Mouse (Mus musculus) thymus, adult 2 months (tissue): ENCODE results near the gene 6030468B19Rik. TPM values are rescaled to one million over a fixed set of nuclear protein-coding genes. Genes with fewer than 3 reads are reported as not detected.

Experiments
- DNase-seq: peaks from one replicate; pipeline ENCODE4 v3.0.0; 2021
- H3K27ac ChIP-seq: fragments of 200-500 bp; 2 replicates; pipeline ENCODE4 v1.5.1; 2012; ENCODE audit warnings: low read length, control low read depth; ENCODE audit not compliant: control insufficient read depth, insufficient read depth
- H3K27me3 ChIP-seq: fragments of 200-500 bp; 2 replicates; pipeline ENCODE4 v1.6.1; 2012; ENCODE audit warnings: mild to moderate bottlenecking, low read length, moderate library complexity, mixed read lengths; ENCODE audit not compliant: control insufficient read depth, insufficient read depth
- H3K36me3 ChIP-seq: fragments of 200-500 bp; 2 replicates; pipeline ENCODE4 v1.6.1; 2012; ENCODE audit warnings: mild to moderate bottlenecking, low read length, moderate library complexity; ENCODE audit not compliant: control insufficient read depth, insufficient read depth
- H3K4me1 ChIP-seq: fragments of 200-500 bp; replicated peaks from 2 replicates; pipeline ENCODE4 v1.6.1; 2012; ENCODE audit warnings: low read length; ENCODE audit not compliant: control insufficient read depth, insufficient read depth
- H3K4me3 ChIP-seq: fragments of 200-500 bp; 2 replicates; pipeline ENCODE4 v1.5.1; 2012; ENCODE audit warnings: mild to moderate bottlenecking, low read length, control low read depth, moderate library complexity; ENCODE audit not compliant: control insufficient read depth, insufficient read depth
- CTCF ChIP-seq: fragments of 200-500 bp; IDR thresholded peaks from 2 replicates; pipeline ENCODE4 v1.5.1; 2012; ENCODE audit warnings: mild to moderate bottlenecking, control low read depth, low read length, moderate library complexity, borderline replicate concordance; ENCODE audit not compliant: control insufficient read depth, poor library complexity, insufficient read depth; ENCODE audit errors: extremely low read depth
- POLR2A ChIP-seq: fragments of 200-500 bp; IDR thresholded peaks from 2 replicates; pipeline ENCODE4 v1.6.1; 2012; ENCODE audit warnings: mild to moderate bottlenecking, low read length, control low read depth, moderate library complexity; ENCODE audit not compliant: control insufficient read depth, poor library complexity, insufficient read depth; ENCODE audit errors: extremely low read depth
- WGBS: fragments of 180-500 bp; shearing (Covaris S2); methylation state at CpG from one replicate; pipeline ENCODE4 v1.1.7; 2018; 5-methylcytosine and 5-hydroxymethylcytosine counted together
- polyA plus RNA-seq: library from polyadenylated mRNA; depleted of rRNA; stranded (reverse); fragments of >200 nt; gene quantifications from 2 replicates; pipeline ENCODE4 v1.2.3, GENCODE M21; 2012

6030468B19Rik gene
- polyA plus RNA-seq, 1 experiment: 1.7 TPM

DNA sequence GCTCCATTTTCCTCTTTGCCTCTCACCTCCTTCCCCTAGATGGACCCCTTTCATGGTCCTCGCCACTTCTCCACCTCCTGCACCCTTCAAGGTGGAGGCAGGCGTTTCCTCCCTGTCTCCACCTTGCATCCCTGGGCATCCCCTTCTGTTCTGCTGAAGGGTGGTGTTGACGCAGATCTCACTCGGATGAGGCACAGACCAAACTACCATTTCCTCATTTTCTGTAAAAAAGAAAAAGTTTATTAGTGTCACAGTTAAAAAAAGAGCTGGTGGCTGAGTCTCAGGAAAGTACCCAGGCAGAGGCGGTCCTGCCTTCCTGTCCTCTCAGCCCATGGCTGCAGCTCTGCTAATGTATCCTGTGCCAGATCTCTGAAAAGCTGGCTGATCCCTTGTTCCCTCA is 1.7 kb downstream of the 6030468B19Rik start:
- 39% methylated on average over 5 of the region's 5 CpGs for WGBS
- no peak for DNase-seq
- Histone ChIP-seq H3K27me3 (no peaks in the 10 kb centered on the region), H3K27ac (peak overlapping the region; percentile 8; the same call in 1 of the 2 replicates), H3K4me3 (no peak overlapping the region), H3K4me1 (peaks cover 35% of the 10 kb centered on the region), H3K36me3 (no peaks in the 10 kb centered on the region)
- no peak for TF ChIP-seq CTCF
- no peak for TF ChIP-seq POLR2A

DNA sequence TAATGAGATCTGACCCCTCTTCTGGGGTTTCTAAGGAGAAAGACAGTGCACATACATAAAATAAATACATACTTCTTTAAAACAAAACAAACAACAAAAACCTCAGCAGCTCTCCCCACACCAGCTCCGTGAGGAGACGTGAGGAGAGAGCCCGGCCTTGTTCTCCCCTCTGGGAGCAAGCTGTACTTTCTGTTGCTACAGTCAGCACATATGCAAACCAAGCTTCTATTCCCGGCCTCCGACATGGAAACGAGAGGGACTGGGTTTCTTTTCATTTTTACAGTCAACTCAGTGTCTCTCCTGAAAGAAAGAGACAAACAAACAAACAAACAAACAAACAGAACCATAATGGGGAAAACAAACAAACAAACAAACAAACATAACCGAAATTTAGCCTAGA is 2.6 kb downstream of the 6030468B19Rik start:
- peaks cover 29% of the 10 kb centered on the region for H3K4me1 ChIP-seq
- TF ChIP-seq CTCF: no peak

DNA sequence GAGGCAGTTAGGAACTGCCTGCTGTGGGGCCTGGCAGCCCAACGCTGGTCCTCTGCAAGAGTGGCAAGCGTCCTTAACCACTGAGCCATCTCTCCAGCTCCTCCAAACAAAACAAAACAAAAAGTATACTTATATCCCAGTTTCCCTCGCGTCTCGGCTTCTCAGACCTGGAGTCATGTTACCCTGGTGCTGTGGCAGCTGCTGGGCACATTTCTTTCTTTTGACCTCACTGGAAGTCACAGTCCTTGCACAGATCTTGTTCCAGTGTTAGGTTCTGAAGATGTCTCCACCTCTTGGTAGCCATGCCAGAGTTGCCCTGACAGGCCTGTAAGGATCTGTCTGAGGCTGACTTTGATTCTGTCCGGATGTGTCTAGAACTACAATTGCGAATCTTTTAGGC is 4.2 kb downstream of the 6030468B19Rik start:
- TF ChIP-seq POLR2A: no peak
- peaks cover 23% of the 10 kb centered on the region for H3K4me1 ChIP-seq
- no peaks in the 10 kb centered on the region for H3K27me3 ChIP-seq
- no peak overlapping the region for H3K4me3 ChIP-seq
- WGBS: 94% methylated on average over 7 of the region's 7 CpGs
- DNase-seq: no peak
- H3K27ac ChIP-seq: no peak overlapping the region
- no peaks in the 10 kb centered on the region for H3K36me3 ChIP-seq

More for the DNA sequence above, 2.6 kb downstream of the 6030468B19Rik start:
- Histone ChIP-seq H3K36me3 (no peaks in the 10 kb centered on the region), H3K27me3 (no peaks in the 10 kb centered on the region), H3K4me3 (no peak overlapping the region), H3K27ac (no peak overlapping the region)
- WGBS: 94% methylated on average over 7 of the region's 7 CpGs
- no peak for DNase-seq

- Histone ChIP-seq H3K36me3 (no peaks in the 10 kb centered on the region), H3K27me3 (no peaks in the 10 kb centered on the region), H3K4me3 (no peak overlapping the region), H3K27ac (no peak overlapping the region; the same call in 1 of the 2 replicates), H3K4me1 (peaks cover 9% of the 10 kb centered on the region)
- DNase-seq: no peak
- 89% methylated on average over 3 of the region's 3 CpGs for WGBS
- TF ChIP-seq POLR2A (no peak), CTCF (no peak)
Measured at GRCm38 (mm10) chr11:117803166-117803688, 5.8 kb downstream of the 6030468B19Rik start.

DNA sequence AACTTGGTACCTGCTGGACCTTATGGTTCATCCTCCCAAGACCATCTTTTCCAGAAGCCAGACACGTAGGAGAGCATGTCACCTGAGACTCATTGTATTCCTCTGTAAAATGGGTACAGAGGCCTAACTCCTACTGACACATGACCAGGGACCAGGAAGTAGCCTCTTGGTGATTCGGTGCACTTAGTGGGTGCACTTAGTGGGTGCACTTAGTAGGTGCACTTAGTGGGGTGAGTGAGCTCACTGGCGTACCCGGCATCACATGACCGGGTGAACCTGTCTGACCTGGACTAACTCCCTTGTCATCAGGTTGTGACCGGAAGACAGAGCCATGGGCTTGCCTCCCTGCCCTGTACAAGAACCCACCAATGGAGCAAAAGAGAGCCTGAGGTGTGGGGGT is 9.3 kb downstream of the 6030468B19Rik start:
- H3K36me3 ChIP-seq: no peaks in the 10 kb centered on the region
- no peak overlapping the region for H3K27ac ChIP-seq
- peaks cover 12% of the 10 kb centered on the region for H3K4me1 ChIP-seq
- TF ChIP-seq POLR2A: no peak
- TF ChIP-seq CTCF: no peak
- H3K4me3 ChIP-seq: no peak overlapping the region
- H3K27me3 ChIP-seq: no peaks in the 10 kb centered on the region
- WGBS: 98% methylated on average over 6 of the region's 6 CpGs
- DNase-seq: no peak

DNA sequence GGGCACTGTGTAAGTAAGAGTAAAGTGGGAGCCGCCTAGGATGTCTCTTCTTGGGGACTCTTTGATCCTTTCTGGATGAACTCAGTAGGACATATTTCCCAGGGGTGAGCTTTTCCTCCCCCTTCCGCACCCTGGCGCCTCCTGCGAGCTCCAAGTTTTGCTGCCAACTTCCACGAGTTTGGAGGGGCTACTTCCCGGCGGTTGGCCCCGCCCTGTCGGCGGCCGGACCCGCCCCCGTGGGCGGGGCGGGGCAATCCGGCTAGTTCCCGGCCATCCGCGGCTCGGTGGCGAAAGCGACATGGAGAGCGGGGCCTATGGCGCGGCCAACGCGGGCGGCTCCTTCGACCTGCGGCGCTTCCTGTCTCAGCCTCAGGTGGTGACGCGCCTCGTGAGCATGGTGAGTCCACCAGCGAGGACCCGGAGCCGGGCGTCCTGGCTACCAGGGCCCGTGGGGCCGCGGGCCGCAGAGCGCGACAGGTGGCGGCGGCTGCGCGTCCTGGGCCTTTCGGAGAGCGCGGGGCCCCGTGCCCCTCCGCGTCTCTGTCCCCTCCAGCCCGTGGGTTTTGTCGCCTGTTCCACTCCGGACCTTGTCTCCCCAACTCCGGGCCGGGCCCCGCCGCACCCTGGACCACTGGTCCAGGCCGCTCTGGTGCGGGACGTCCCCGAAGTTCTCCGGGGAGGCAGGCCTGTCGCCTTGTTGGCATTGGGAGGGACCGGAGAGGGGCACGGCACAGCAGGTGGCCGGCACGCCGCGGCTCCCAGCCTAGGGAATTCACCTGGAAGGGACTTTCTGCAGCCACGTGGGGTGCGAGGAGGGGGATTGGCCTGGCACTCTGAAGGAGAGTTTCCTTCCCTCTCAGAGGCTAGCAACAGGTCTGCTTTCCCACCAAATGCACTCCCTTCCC is 12.2 kb downstream of the 6030468B19Rik start, which contains the start of the genes Gm20708 and Syngr2:
Gm20708 (plus strand) TSS at position 262 of the 905 bp plus-strand sequence.
Syngr2 (plus strand) TSS at position 262 of the 905 bp plus-strand sequence.
- Histone ChIP-seq H3K4me3 (peak within 1 kb of the TSS; percentile 58), H3K4me1 (peaks cover 12% of the 10 kb centered on the region), H3K27me3 (no peaks in the 10 kb centered on the region), H3K27ac (peak within 1 kb of the TSS; percentile 6), H3K36me3 (no peaks in the 10 kb centered on the region; the same call in 1 of the 2 replicates)
- TF ChIP-seq CTCF (no peak), POLR2A (no peak)
- DNase-seq: peak; percentile 75
- 1% methylated on average over 75 of the region's 75 CpGs for WGBS
